Mouse (Mus musculus): Measurements from ENCODE around the gene Pitpnm2.

The Pitpnm2 gene

DNA sequence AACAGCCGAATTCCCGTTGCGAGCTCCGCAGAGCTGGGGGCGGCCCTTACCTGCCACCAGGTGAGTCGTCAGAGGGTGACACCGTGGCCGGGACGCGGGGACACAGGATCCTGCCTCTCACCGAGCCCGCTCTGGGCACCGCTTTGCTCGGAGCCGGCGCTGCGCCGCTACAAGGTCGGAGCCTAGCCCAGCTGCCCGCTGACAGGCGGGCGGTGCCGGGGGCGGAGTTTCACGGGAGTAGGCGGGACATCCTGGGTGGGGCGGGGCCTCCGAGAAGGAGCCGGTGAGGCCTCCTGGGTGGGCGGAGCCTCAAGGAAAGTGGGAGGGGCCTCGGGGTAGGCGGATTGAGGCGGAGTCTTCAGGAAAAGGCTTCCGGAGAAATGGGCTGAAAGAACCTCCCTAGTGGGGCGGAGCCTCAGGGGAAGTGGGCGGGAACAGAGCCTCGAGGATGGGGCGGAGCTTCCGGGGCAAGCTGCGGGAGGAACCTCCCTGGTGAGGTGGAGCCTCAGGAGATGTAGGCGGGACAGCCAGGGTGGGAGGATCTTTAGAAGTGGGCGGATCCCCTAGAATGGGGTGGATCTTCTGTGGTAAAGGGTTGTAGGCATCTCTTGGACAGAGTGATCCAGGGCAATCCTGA is 153.8 kb downstream of the Pitpnm2 start, which contains the start of gene Abcb9:
Gene Abcb9, minus strand, starts transcription at position 203 of the 637 bp plus-strand sequence.
- in situ Hi-C loops (cut with MboI, MseI): no loop called here

DNA sequence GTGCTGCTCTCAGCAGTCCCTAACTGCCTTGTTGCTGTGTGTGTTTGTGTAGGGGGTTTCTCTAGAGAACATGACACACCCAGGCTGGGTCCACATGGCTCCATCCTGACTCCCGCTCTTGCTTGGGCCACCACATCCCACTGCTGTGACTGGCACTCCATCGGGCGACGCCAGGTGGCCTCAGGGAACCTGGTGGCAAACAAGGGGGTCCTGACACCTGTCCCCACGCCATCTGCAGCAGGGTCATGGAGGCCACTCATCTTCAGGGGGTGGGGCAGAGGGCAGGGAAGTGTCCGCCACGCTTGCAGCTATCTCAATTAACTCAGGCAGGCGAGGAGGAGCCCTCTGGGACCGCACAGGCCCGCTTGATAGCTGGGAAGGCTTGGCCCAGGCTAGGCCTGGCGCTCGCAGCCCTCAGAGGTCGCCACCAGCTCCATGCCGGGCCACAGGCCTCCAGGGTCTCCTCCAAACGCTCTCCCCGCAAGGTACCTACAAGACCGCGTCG is 154.4 kb downstream of the Pitpnm2 start:
- in situ Hi-C loops (cut with MboI, MseI): no loop called here

DNA sequence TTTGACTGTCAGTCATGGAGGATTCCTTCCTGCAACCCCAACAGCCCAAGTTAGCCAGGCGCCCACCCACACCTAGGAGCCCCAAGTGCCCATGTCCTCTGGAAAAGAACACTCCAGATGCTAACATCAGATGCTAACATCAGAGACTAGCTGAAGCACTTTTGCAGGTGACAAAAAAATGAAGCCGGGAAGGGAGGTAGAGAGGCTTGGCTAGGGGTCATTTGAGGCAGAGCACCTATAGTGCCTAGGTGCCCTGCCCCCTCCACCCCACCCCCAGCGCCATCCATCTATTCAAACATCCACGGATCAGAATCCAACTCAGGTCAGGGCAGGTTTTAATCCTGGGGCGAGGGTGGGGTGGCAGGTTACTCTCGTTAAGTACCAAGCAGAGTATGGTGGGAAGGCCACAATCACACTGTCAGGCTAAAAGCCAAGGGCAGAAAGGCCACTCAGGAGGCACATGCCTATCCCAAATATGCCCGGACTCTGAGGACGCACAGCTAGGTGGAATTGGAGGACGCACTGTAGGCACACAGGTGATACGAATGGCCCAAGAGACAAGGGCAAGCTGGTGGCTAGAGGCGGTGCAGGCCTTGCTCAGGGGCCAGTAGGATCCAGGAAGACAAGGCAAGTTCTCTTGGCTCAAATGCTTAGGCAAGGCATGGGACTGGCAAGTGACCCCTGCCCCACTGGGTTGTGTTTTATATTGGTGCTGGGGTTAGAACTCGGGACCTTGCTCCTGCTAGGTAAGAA is 155.5 kb downstream of the Pitpnm2 start:
- in situ Hi-C loops (cut with MboI, MseI): no loop called here

DNA sequence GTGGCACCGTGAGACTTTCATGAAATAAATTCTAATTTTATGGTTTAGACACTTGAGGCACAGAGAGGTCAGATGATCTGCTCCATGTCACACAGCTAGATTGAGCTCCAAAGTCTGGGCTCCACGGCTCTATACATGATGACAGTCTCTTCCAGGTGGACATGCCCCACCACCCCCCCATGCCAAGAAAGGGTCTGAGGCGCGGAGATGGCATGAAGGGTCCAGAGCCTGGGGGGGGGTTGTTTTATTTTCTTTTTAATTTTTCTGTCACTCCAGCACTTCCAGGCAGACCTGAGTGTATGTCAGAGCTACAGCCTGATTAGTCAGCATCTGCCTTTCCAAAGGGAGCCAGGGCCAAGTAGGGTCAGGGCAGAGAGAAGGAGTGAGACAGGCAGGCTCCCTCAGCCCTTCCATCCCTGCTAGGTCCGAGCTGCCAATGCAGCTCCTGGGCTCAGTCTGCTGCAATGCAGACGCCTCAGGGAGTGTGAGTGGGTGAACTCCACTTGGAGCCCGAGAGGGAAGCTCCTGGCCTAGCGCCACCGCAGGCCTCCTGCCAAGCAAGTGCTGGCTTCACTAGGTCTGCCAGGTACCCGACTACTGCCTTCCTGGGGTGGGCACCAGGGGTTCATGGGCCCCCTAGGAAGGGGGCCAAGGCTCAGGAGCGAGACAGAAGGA is 156.3 kb downstream of the Pitpnm2 start:
- in situ Hi-C loops (cut with MboI, MseI): no loop called here

DNA sequence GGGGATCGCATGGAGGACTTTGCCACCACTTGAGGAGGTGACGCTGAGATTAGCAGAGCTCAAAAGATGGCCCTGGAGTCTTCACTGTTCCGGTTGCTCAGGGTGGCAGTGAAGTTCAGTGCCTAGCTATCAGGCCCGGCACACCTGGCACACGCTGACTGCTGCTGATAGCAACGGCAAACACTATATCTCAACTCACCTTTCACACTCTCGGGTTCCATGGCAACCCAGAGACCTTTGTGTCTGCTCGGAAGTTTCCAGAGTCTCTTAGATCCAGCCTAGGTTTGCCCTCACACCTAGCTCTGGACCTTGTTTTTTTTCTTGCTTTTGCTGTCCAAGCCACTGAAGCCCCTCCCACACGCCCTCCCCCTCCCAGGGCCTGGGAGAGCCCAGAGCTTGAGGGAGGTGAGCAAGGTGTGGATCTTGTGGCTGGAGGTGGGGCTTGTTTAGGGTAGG is 157.6 kb downstream of the Pitpnm2 start:
- in situ Hi-C loops (cut with MboI, MseI): no loop called here

- in situ Hi-C loops (cut with MboI, MseI): loop anchor here in 1 of 2 experiments (10.0 kb wide), 1 partner anchor 55 kb away; the partner anchor contains the start of gene Vps37b
These were observed 159.7 kb downstream of the Pitpnm2 start for GRCm38 (mm10) chr5:124089868-124090267.

GRCm38 (mm10) chr5:124086876-124087275 is 162.7 kb downstream of the Pitpnm2 start:
- in situ Hi-C loops (cut with MboI, MseI): loop anchor here in 1 of 2 experiments (10.0 kb wide), 1 partner anchor 52 kb away; the partner anchor contains the start of gene Vps37b

DNA sequence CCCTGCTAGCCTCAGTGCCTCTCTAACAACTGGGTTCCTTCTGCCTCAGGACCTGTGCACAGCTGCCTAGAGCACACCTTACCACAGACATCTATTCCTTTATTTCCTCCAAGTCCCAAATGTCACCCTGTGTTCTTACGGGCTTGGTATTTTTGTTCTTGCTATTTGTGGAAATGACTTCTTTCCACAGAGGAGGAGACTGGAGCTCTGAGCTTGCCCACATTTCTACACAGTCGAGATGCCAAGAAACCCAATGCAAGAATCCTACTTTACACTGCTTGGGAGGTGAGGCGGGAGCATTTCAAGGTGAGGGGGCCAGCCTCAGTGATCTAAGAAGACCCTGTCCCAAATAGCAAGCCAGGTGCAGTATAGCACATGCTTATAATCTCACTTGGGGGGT is 164.0 kb downstream of the Pitpnm2 start:
- in situ Hi-C loops (cut with MboI, MseI): loop anchor here in 1 of 2 experiments (10.0 kb wide), 1 partner anchor 51 kb away; the partner anchor contains the start of gene Vps37b

GRCm38 (mm10) chr5:124084588-124085173 is 164.9 kb downstream of the Pitpnm2 start:
- in situ Hi-C loops (cut with MboI, MseI): loop anchor here (5.0 to 10.0 kb wide), 3 partner anchors 50 to 137 kb away; partner anchors contain the start of gene Vps37b (in 1 of the 2)

DNA sequence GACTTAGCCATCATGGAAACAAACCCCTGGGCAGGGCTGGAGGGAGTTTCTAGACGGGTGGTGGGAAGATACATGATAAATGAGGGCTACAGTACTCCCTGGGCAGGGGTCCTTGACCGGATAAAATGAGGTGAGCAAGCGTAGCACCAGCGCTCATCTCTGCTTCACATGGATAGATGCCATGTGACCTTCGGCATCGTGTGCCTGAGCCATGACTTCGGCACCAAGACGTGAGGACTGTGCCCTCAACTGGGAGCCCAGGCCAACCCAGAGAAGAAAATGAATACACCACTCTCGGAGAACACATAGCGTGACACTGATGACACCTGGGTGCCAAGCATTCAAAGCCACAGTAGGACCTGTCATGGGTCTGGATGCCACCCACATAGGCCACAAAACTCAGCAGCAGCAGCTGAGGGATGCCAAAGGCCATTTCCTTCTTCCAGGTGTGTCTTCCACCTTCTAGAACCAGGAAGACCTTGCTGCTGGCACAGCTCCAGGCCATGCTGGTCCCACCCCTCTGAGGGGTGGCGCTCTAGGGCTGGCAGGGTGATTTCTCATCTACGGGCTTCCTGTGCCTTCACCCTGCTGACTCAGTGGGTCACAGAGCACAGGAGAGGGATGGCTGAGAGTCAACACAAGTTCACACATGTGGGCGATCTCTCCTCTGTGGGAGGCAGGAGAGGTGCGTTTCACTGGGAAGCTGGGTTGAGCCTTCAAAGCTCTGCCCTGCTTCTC is 165.5 kb downstream of the Pitpnm2 start:
- in situ Hi-C loops (cut with MboI, MseI): loop anchor here (5.0 to 10.0 kb wide), 3 partner anchors 49 to 137 kb away; partner anchors contain the start of gene Vps37b (in 1 of the 2)

DNA sequence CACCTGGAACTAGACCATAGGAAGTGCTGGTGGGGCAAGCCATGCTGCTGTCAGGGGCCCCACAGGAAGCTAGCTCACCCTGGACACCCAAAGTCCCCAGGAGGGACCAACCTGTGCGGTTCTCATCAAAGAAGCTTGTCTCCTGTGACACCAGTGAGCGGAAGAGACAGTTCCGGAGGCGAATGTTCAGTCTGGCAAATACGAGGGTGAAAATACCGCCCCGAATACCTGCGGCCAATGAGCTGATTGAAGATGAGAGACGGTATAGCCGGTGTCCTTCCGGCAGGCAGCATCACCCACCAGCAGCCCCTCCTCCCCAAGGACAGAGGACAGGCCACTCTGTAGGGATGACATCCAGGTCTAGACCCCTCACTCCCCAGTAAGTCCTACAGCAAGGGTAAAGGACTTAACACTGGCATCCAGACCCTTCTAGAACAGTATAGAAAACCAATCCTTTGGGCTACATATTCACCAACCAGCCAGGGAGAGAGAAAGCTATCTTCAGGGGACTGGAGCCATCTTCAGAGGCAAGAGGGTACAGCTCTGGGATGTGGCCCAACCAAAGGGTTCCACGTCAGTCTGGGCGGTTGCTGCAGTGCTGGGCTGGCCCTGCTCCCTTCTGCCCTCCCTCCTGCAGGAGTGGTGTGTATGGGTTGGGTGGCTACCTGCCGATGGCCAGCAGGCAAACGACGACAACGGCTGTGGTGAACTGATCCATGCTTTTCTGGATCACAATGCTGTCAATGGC is 166.4 kb downstream of the Pitpnm2 start:
- in situ Hi-C loops (cut with MboI, MseI): loop anchor here (5.0 to 10.0 kb wide), 3 partner anchors 48 to 136 kb away; partner anchors contain the start of gene Vps37b (in 1 of the 2)

GRCm38 (mm10) chr5:124082447-124082846 is 167.1 kb downstream of the Pitpnm2 start:
- in situ Hi-C loops (cut with MboI, MseI): loop anchor here (5.0 to 10.0 kb wide), 3 partner anchors 48 to 135 kb away; partner anchors contain the start of gene Vps37b (in 1 of the 2)

- in situ Hi-C loops (cut with MboI, MseI): loop anchor here (5.0 to 10.0 kb wide), 4 partner anchors 45 to 1935 kb away; partner anchors contain the start of genes Ccdc63 (in 1 of the 2) and Vps37b (in 1 of the 2)
These were observed 169.7 kb downstream of the Pitpnm2 start for GRCm38 (mm10) chr5:124079880-124080279.

- in situ Hi-C loops (cut with MboI, MseI): loop anchor here in 1 of 2 experiments (10.0 kb wide), 1 partner anchor 1934 kb away; the partner anchor contains the start of gene Ccdc63
These were observed 170.7 kb downstream of the Pitpnm2 start for GRCm38 (mm10) chr5:124078794-124079416.

- in situ Hi-C loops (cut with MboI, MseI): loop anchor here in 1 of 2 experiments (10.0 kb wide), 1 partner anchor 1933 kb away; the partner anchor contains the start of gene Ccdc63
These were observed 171.6 kb downstream of the Pitpnm2 start for GRCm38 (mm10) chr5:124077856-124078460.

DNA sequence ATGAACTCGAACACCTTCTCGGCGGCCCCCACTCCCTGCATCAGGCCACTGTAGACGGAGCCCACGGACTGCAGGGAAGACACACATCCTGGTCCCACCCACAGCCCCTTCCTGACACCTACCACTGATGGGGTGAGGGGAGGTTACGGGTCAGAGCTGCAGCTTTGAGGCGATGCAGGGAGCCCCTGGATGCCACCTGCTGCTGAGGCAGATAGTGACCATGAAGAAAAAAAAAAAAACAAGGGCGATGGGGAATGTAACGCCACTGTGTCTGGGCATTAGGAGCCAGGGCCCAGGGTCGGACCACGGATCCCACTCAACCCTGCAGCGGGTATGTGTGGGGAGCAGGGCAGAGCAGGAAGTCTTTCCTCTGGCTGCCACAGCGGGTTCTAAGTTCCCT is 172.3 kb downstream of the Pitpnm2 start:
- in situ Hi-C loops (cut with MboI, MseI): loop anchor here in 1 of 2 experiments (10.0 kb wide), 1 partner anchor 1932 kb away; the partner anchor contains the start of gene Ccdc63

DNA sequence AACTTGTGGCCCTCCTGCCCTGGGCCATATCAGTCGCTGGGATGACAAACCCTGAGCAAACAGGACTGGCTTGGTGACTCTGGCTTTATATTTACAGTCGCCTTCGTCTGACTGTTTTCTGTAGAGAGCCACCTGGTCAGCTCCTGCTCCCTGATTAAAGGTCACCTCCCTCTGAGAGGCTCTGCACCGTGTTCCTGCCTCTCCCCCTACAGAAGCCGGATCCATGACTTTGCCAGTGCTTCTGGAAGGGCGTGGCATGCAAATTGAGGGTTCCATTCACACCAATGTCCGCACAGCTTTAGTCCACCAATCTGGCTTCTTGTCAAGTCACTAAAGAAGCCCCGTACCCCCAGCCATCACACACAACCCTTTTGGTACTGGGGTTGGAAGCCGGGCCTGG is 173.0 kb downstream of the Pitpnm2 start:
- in situ Hi-C loops (cut with MboI, MseI): loop anchor here in 1 of 2 experiments (10.0 kb wide), 1 partner anchor 1932 kb away; the partner anchor contains the start of gene Ccdc63

- in situ Hi-C loops (cut with MboI, MseI): loop anchor here in 1 of 2 experiments (10.0 kb wide), 1 partner anchor 1931 kb away; the partner anchor contains the start of gene Ccdc63
These were observed 173.8 kb downstream of the Pitpnm2 start for GRCm38 (mm10) chr5:124075716-124076115.

Data from T-helper 17 cell (primary cell).